Mouse (Mus musculus) liver, embryonic 13.5 days (tissue): ENCODE measurements around the gene Khk. TPM values are rescaled to one million over a fixed set of nuclear protein-coding genes. Genes with fewer than 3 reads are reported as not detected.

Experiments
- ATAC-seq: fragments of 200-750 bp; cut with Nextera tagmentation; 2 replicates; pipeline ENCODE4 v1.8.0; 2017; ENCODE audit warnings: low read depth, mild to moderate bottlenecking, moderate number of reproducible peaks, moderate library complexity
- DNase-seq: peaks from one replicate; pipeline ENCODE4 v3.0.0; 2022
- H3K27ac ChIP-seq: fragments of 300-500 bp; sonication (generic); 2 replicates; pipeline ENCODE4 v1.5.1; 2015; ENCODE audit warnings: moderate library complexity, mild to moderate bottlenecking, inconsistent platforms
- H3K27me3 ChIP-seq: fragments of 300-500 bp; sonication (generic); 2 replicates; pipeline ENCODE4 v1.6.1; 2015; ENCODE audit warnings: mild to moderate bottlenecking, inconsistent platforms
- H3K36me3 ChIP-seq: fragments of 300-500 bp; sonication (generic); 2 replicates; pipeline ENCODE4 v1.6.1; 2015; ENCODE audit warnings: mild to moderate bottlenecking, inconsistent platforms
- H3K4me1 ChIP-seq: fragments of 300-500 bp; sonication (generic); replicated peaks from 2 replicates; pipeline ENCODE4 v1.6.1; 2015; ENCODE audit warnings: inconsistent platforms
- H3K4me2 ChIP-seq: fragments of 300-500 bp; sonication (generic); 2 replicates; pipeline ENCODE4 v1.6.1; 2015; ENCODE audit warnings: inconsistent platforms, mild to moderate bottlenecking, moderate library complexity
- H3K4me3 ChIP-seq: fragments of 300-500 bp; sonication (generic); replicated peaks from 2 replicates; pipeline ENCODE4 v1.5.1; 2015; ENCODE audit warnings: mild to moderate bottlenecking, inconsistent platforms
- H3K9ac ChIP-seq: fragments of 300-500 bp; sonication (generic); 2 replicates; pipeline ENCODE4 v1.6.1; 2015; ENCODE audit warnings: mild to moderate bottlenecking, inconsistent platforms
- H3K9me3 ChIP-seq: fragments of 300-500 bp; sonication (generic); replicated peaks from 2 replicates; pipeline ENCODE4 v1.6.1; 2016; ENCODE audit warnings: inconsistent platforms
- WGBS: fragments of 180-500 bp; shearing (Covaris S2); methylation state at CpG from one replicate; pipeline ENCODE4 v1.1.7; 2015; ENCODE audit not compliant: insufficient replicate concordance; 5-methylcytosine and 5-hydroxymethylcytosine counted together
- polyA plus RNA-seq: library from polyadenylated mRNA; unstranded; fragments of >200 nt; fragmentation: Nextera tagmentation; extraction: Ambion mirVana; gene quantifications from 2 replicates; pipeline ENCODE4 v1.2.1, GENCODE M21; 2015

Gene Khk
- polyA plus RNA-seq, 1 experiment from 2014 or later = 37.6 TPM

- Histone ChIP-seq H3K27ac (peak overlapping the region; percentile 80), H3K9me3 (no peaks in the 10 kb centered on the region), H3K9ac (peak overlapping the region; percentile 94), H3K36me3 (peaks cover 37% of the 10 kb centered on the region), H3K4me1 (peaks cover 38% of the 10 kb centered on the region), H3K4me3 (peak overlapping the region; percentile 86), H3K27me3 (no peaks in the 10 kb centered on the region), H3K4me2 (peak overlapping the region; percentile 91)
- 30% methylated on average over 19 of the region's 19 CpGs for WGBS
- no peak for ATAC-seq
- no peak for DNase-seq
These were observed 38.1 kb downstream of the Khk start for GRCm38 (mm10) chr5:30959198-30959854.

- Histone ChIP-seq H3K9me3 (no peaks in the 10 kb centered on the region), H3K4me1 (peaks cover 38% of the 10 kb centered on the region), H3K4me2 (peak within 1 kb of the TSS; percentile 91), H3K27me3 (no peaks in the 10 kb centered on the region), H3K36me3 (peaks cover 30% of the 10 kb centered on the region), H3K27ac (peak within 1 kb of the TSS; percentile 80), H3K9ac (peak within 1 kb of the TSS; percentile 94), H3K4me3 (peak within 1 kb of the TSS; percentile 86)
- under 1% methylated on average over 56 of the region's 56 CpGs for WGBS
- DNase-seq (peak; percentile 96), ATAC-seq (peak; percentile 94)
These were observed 38.8 kb downstream of the Khk start, which contains the start of gene Preb for GRCm38 (mm10) chr5:30959966-30960501. Gene Preb (minus strand): TSS chr5:30960361.

GRCm38 (mm10) chr5:30960814-30961213 is 39.6 kb downstream of the Khk start:
- peaks cover 40% of the 10 kb centered on the region for H3K4me1 ChIP-seq
- no peaks in the 10 kb centered on the region for H3K9me3 ChIP-seq
- no peaks in the 10 kb centered on the region for H3K27me3 ChIP-seq
- 79% methylated on average over 2 of the region's 2 CpGs for WGBS
- no peak for ATAC-seq
- H3K4me3 ChIP-seq = peak overlapping the region; percentile 86
- H3K9ac ChIP-seq = peak overlapping the region; percentile 94; the same call in 1 of the 2 replicates
- peak overlapping the region; percentile 9; the same call in 1 of the 2 replicates for H3K27ac ChIP-seq
- H3K36me3 ChIP-seq = peaks cover 22% of the 10 kb centered on the region
- DNase-seq = no peak
- peak overlapping the region; percentile 91 for H3K4me2 ChIP-seq

- H3K27me3 ChIP-seq = no peaks in the 10 kb centered on the region
- 34% methylated on average over 10 of the region's 10 CpGs for WGBS
- ATAC-seq = no peak
- peaks cover 18% of the 10 kb centered on the region for H3K36me3 ChIP-seq
- H3K27ac ChIP-seq = no peak overlapping the region; the same call in 1 of the 2 replicates
- H3K4me2 ChIP-seq = no peak overlapping the region
- H3K4me3 ChIP-seq = no peak overlapping the region
- no peaks in the 10 kb centered on the region for H3K9me3 ChIP-seq
- DNase-seq = no peak
- peaks cover 42% of the 10 kb centered on the region for H3K4me1 ChIP-seq
- H3K9ac ChIP-seq = no peak overlapping the region
These were observed 40.6 kb downstream of the Khk start for GRCm38 (mm10) chr5:30961545-30962505.

- peaks cover 32% of the 10 kb centered on the region for H3K4me1 ChIP-seq
- H3K9ac ChIP-seq = no peak overlapping the region
- DNase-seq (no peak), ATAC-seq (no peak)
- no peak overlapping the region for H3K4me3 ChIP-seq
- H3K27me3 ChIP-seq = no peaks in the 10 kb centered on the region
- H3K27ac ChIP-seq = no peak overlapping the region
- no peak overlapping the region for H3K4me2 ChIP-seq
- no peaks in the 10 kb centered on the region; the same call in 1 of the 2 replicates for H3K36me3 ChIP-seq
- whole genome bisulfite sequencing = 69% methylated on average over 3 of the region's 3 CpGs
- no peaks in the 10 kb centered on the region for H3K9me3 ChIP-seq
These were observed 42.7 kb downstream of the Khk start for GRCm38 (mm10) chr5:30963916-30964315.

GRCm38 (mm10) chr5:30966189-30966588 is 45.0 kb downstream of the Khk start:
- Histone ChIP-seq H3K27me3 (no peaks in the 10 kb centered on the region), H3K36me3 (no peaks in the 10 kb centered on the region), H3K27ac (no peak overlapping the region), H3K4me2 (no peak overlapping the region), H3K9ac (no peak overlapping the region), H3K9me3 (no peaks in the 10 kb centered on the region), H3K4me1 (peaks cover 30% of the 10 kb centered on the region), H3K4me3 (no peak overlapping the region)
- WGBS = 63% methylated on average over 4 of the region's 4 CpGs
- DNase-seq = no peak
- peak; percentile 72 for ATAC-seq

- no peak within 1 kb of the TSS for H3K4me2 ChIP-seq
- no peaks in the 10 kb centered on the region for H3K27me3 ChIP-seq
- ATAC-seq (no peak), DNase-seq (no peak)
- no peaks in the 10 kb centered on the region for H3K36me3 ChIP-seq
- H3K4me1 ChIP-seq = peaks cover 23% of the 10 kb centered on the region
- WGBS = 68% methylated on average over 8 of the region's 8 CpGs
- H3K4me3 ChIP-seq = no peak within 1 kb of the TSS
- no peak within 1 kb of the TSS for H3K27ac ChIP-seq
- H3K9me3 ChIP-seq = no peaks in the 10 kb centered on the region
- no peak within 1 kb of the TSS for H3K9ac ChIP-seq
These were observed 47.2 kb downstream of the Khk start, which contains the start of gene Tcf23 for GRCm38 (mm10) chr5:30968416-30968815. Gene Tcf23 (plus strand): TSS chr5:30968662.

- H3K4me1 ChIP-seq = peaks cover 23% of the 10 kb centered on the region
- DNase-seq = peak; percentile 24
- ATAC-seq = peak; percentile 72
- WGBS = 24% methylated on average over 2 of the region's 2 CpGs
- no peak overlapping the region for H3K4me3 ChIP-seq
- H3K9me3 ChIP-seq = no peaks in the 10 kb centered on the region
- H3K36me3 ChIP-seq = no peaks in the 10 kb centered on the region
- H3K9ac ChIP-seq = no peak overlapping the region
- no peaks in the 10 kb centered on the region for H3K27me3 ChIP-seq
- H3K4me2 ChIP-seq = no peak overlapping the region
- no peak overlapping the region for H3K27ac ChIP-seq
These were observed 48.2 kb downstream of the Khk start for GRCm38 (mm10) chr5:30969440-30969839.

- Histone ChIP-seq H3K27me3 (no peaks in the 10 kb centered on the region), H3K36me3 (no peaks in the 10 kb centered on the region), H3K4me2 (no peak overlapping the region), H3K4me3 (no peak overlapping the region), H3K9ac (no peak overlapping the region), H3K9me3 (no peaks in the 10 kb centered on the region), H3K27ac (no peak overlapping the region), H3K4me1 (peaks cover 1% of the 10 kb centered on the region)
- WGBS = 58% methylated on average over 9 of the region's 9 CpGs
- DNase-seq = no peak
- no peak for ATAC-seq
These were observed 53.8 kb downstream of the Khk start for GRCm38 (mm10) chr5:30974870-30975656.
